Mouse (Mus musculus) liver, postnatal 0 days (tissue): ENCODE measurements around the gene Dcxr.
"Not testable (repeated sequence)": the region's sequence is repeated elsewhere in the genome, so short reads cannot be mapped to it uniquely, and the experiment has no call there.

Experiments
- CTCF ChIP-seq: sonication (generic); IDR thresholded peaks from 2 replicates; pipeline ENCODE4 v1.5.1; 2016; ENCODE audit warnings: antibody characterized with exemption, low read depth
- EP300 ChIP-seq: IDR thresholded peaks from 2 replicates; pipeline ENCODE4 v1.6.1; 2016; ENCODE audit warnings: antibody characterized with exemption, low read depth, mild to moderate bottlenecking

- not testable (repeated sequence) for TF ChIP-seq CTCF, EP300
Observed at GRCm38 (mm10) chr11:120675875-120676274, 51.2 kb downstream of the Dcxr start.
